10 mouse cellular contexts compared by ENCODE assay signal in genomic region chr3:55816638-55817375, GRCm38 (mm10). TPM values are rescaled to one million over a fixed set of nuclear protein-coding genes. Genes with fewer than 3 reads are reported as not detected.
DNase-seq lines count a peak whose midpoint lies in the region; ATAC-seq and TF ChIP-seq lines count a peak whose summit lies in the region.
"Had no signal": no experiment of that assay in that cellular context is flagged by ENCODE, and none has a peak within 500 bp of the region (broad histone marks: within the 10 kb centered on the region; RNA-seq: fewer than 3 reads in every experiment).

No protein-coding gene starts in this region.

- H3K9me3 ChIP-seq in forebrain, embryonic 15.5 days = no peaks in the 10 kb centered on the region
- no peaks in the 10 kb centered on the region for H3K9me3 ChIP-seq in forebrain, embryonic 16.5 days (ENCODE audit: control insufficient read depth, low read length)
- no peaks in the 10 kb centered on the region for H3K9me3 ChIP-seq in liver, postnatal 0 days (ENCODE audit: low read length)
- no peaks in the 10 kb centered on the region for H3K9me3 ChIP-seq in embryonic facial prominence, embryonic 12.5 days
- H3K9me3 ChIP-seq in intestine, embryonic 16.5 days (ENCODE audit: control insufficient read depth, low read length) = no peaks in the 10 kb centered on the region
- H3K9me3 ChIP-seq in forebrain, embryonic 13.5 days (replicated peaks) = no peaks in the 10 kb centered on the region
- H3K9me3 ChIP-seq: forebrain, embryonic 10.5 days; neural tube, embryonic 13.5 days had no signal

- TF ChIP-seq EP300 in liver, postnatal 0 days (IDR thresholded peaks at IDR 0.05; ENCODE audit: low read depth) = no peak

- H3K9ac ChIP-seq in forebrain, embryonic 15.5 days (replicated peaks) = no peak overlapping the region
- no peak overlapping the region for H3K9ac ChIP-seq in forebrain, embryonic 16.5 days (replicated peaks; ENCODE audit: low read depth, low read length)
- no peak overlapping the region for H3K9ac ChIP-seq in liver, postnatal 0 days (replicated peaks)
- H3K9ac ChIP-seq in embryonic facial prominence, embryonic 12.5 days = 0 out of 2 replicates have a peak overlapping the region, but pooled peaks have one; percentile 17
- H3K9ac ChIP-seq in intestine, embryonic 16.5 days (ENCODE audit: low read depth, low read length) = no peak overlapping the region
- no peak overlapping the region for H3K9ac ChIP-seq in forebrain, embryonic 13.5 days
- H3K9ac ChIP-seq: neural tube, embryonic 13.5 days had no signal

- no peak overlapping the region for H3K4me2 ChIP-seq in forebrain, embryonic 15.5 days (replicated peaks)
- no peak overlapping the region for H3K4me2 ChIP-seq in forebrain, embryonic 16.5 days (ENCODE audit: low read length)
- H3K4me2 ChIP-seq in liver, postnatal 0 days (ENCODE audit: low read depth, low read length) = no peak overlapping the region
- no peak overlapping the region for H3K4me2 ChIP-seq in embryonic facial prominence, embryonic 12.5 days (replicated peaks)
- no peak overlapping the region for H3K4me2 ChIP-seq in intestine, embryonic 16.5 days (ENCODE audit: low read depth, low read length)
- H3K4me2 ChIP-seq in forebrain, embryonic 13.5 days = no peak overlapping the region
- H3K4me2 ChIP-seq: neural tube, embryonic 13.5 days had no signal

- H3K4me3 ChIP-seq in forebrain, embryonic 15.5 days = no peak overlapping the region
- no peak overlapping the region for H3K4me3 ChIP-seq in forebrain, embryonic 16.5 days (replicated peaks; ENCODE audit: low read length)
- no peak overlapping the region for H3K4me3 ChIP-seq in liver, postnatal 0 days (ENCODE audit: low read depth, low read length)
- no peak overlapping the region for H3K4me3 ChIP-seq in embryonic facial prominence, embryonic 12.5 days
- H3K4me3 ChIP-seq in intestine, embryonic 16.5 days (ENCODE audit: low read length) = no peak overlapping the region
- H3K4me3 ChIP-seq in forebrain, embryonic 13.5 days = no peak overlapping the region
- H3K4me3 ChIP-seq: forebrain, embryonic 10.5 days; neural tube, embryonic 13.5 days had no signal

- DNase-seq in liver = peak; percentile 23
- no peak for DNase-seq in liver, postnatal 0 days
- DNase-seq in lung, postnatal 25 days (ENCODE audit: low spot score) = peak; percentile 3

- H3K27me3 ChIP-seq in forebrain, embryonic 15.5 days = no peaks in the 10 kb centered on the region
- no peaks in the 10 kb centered on the region for H3K27me3 ChIP-seq in forebrain, embryonic 16.5 days (replicated peaks; ENCODE audit: control insufficient read depth, insufficient read depth, low read length)
- no peaks in the 10 kb centered on the region for H3K27me3 ChIP-seq in liver, postnatal 0 days (ENCODE audit: insufficient read depth, low read length)
- H3K27me3 ChIP-seq in embryonic facial prominence, embryonic 12.5 days = no peaks in the 10 kb centered on the region
- no peaks in the 10 kb centered on the region for H3K27me3 ChIP-seq in intestine, embryonic 16.5 days (replicated peaks; ENCODE audit: control insufficient read depth, insufficient read depth, low read length)
- no peaks in the 10 kb centered on the region for H3K27me3 ChIP-seq in forebrain, embryonic 13.5 days
- H3K27me3 ChIP-seq: neural tube, embryonic 13.5 days had no signal

- TF ChIP-seq CTCF in liver, postnatal 0 days (IDR thresholded peaks at IDR 0.05; ENCODE audit: low read depth) = no peak

- 0 out of 2 replicates have a peak overlapping the region, but pooled peaks have one; percentile 34 for H3K27ac ChIP-seq in forebrain, embryonic 15.5 days (replicated peaks)
- no peak overlapping the region for H3K27ac ChIP-seq in forebrain, embryonic 16.5 days (ENCODE audit: low read length)
- no peak overlapping the region for H3K27ac ChIP-seq in liver, postnatal 0 days (ENCODE audit: low read depth)
- peak overlapping the region; percentile 84 for H3K27ac ChIP-seq in embryonic facial prominence, embryonic 12.5 days
- H3K27ac ChIP-seq in intestine, embryonic 16.5 days (ENCODE audit: low read length) = no peak overlapping the region
- no peak overlapping the region for H3K27ac ChIP-seq in forebrain, embryonic 13.5 days
- H3K27ac ChIP-seq: forebrain, embryonic 10.5 days; neural tube, embryonic 13.5 days had no signal

- ATAC-seq in forebrain, embryonic 15.5 days (replicated peaks) = no peak
- no peak for ATAC-seq in forebrain, embryonic 16.5 days
- no peak for ATAC-seq in liver, postnatal 0 days
- ATAC-seq in embryonic facial prominence, embryonic 12.5 days (ENCODE audit: insufficient number of reproducible peaks, insufficient read depth, low FRiP score, low TSS enrichment) = peak; percentile 52; the same call in 1 of the 2 replicates
- no peak for ATAC-seq in intestine, embryonic 16.5 days
- no peak for ATAC-seq in forebrain, embryonic 13.5 days

- H3K36me3 ChIP-seq in forebrain, embryonic 15.5 days = peaks cover 11% of the 10 kb centered on the region; the same call in 1 of the 2 replicates
- H3K36me3 ChIP-seq in forebrain, embryonic 16.5 days (ENCODE audit: control insufficient read depth, insufficient read depth) = no peaks in the 10 kb centered on the region; the same call in 1 of the 2 replicates
- H3K36me3 ChIP-seq in liver, postnatal 0 days (replicated peaks; ENCODE audit: insufficient read depth, low read length) = no peaks in the 10 kb centered on the region
- no peaks in the 10 kb centered on the region for H3K36me3 ChIP-seq in embryonic facial prominence, embryonic 12.5 days
- H3K36me3 ChIP-seq in intestine, embryonic 16.5 days (ENCODE audit: control insufficient read depth, insufficient read depth, low read length) = no peaks in the 10 kb centered on the region
- peaks cover 6% of the 10 kb centered on the region for H3K36me3 ChIP-seq in forebrain, embryonic 13.5 days (ENCODE audit: poor library complexity, severe bottlenecking)
- H3K36me3 ChIP-seq: forebrain, embryonic 10.5 days had no signal

- no peaks in the 10 kb centered on the region for H3K4me1 ChIP-seq in forebrain, embryonic 15.5 days
- H3K4me1 ChIP-seq in forebrain, embryonic 16.5 days (replicated peaks; ENCODE audit: control insufficient read depth, insufficient read depth, low read length) = no peaks in the 10 kb centered on the region; the same call in 1 of the 2 replicates
- H3K4me1 ChIP-seq in liver, postnatal 0 days (ENCODE audit: insufficient read depth) = no peaks in the 10 kb centered on the region
- H3K4me1 ChIP-seq in embryonic facial prominence, embryonic 12.5 days = peaks cover 23% of the 10 kb centered on the region
- H3K4me1 ChIP-seq in intestine, embryonic 16.5 days (ENCODE audit: control insufficient read depth, insufficient read depth, low read length) = peaks cover 5% of the 10 kb centered on the region; the same call in 1 of the 2 replicates
- H3K4me1 ChIP-seq in forebrain, embryonic 13.5 days = no peaks in the 10 kb centered on the region; the same call in 1 of the 2 replicates
- H3K4me1 ChIP-seq: forebrain, embryonic 10.5 days had no signal

- WGBS in forebrain, embryonic 15.5 days = 86% methylated on average over 6 of the region's 6 CpGs
- WGBS in forebrain, embryonic 16.5 days = 86% methylated on average over 6 of the region's 6 CpGs
- 31% methylated on average over 6 of the region's 6 CpGs for WGBS in liver, postnatal 0 days (ENCODE audit: insufficient replicate concordance)
- 38% methylated on average over 6 of the region's 6 CpGs for WGBS in embryonic facial prominence, embryonic 12.5 days
- WGBS in intestine, embryonic 16.5 days = 70% methylated on average over 6 of the region's 6 CpGs
- WGBS in forebrain, embryonic 13.5 days = 89% methylated on average over 6 of the region's 6 CpGs

RNA-seq across cellular contexts. Expression of gene Mab21l1, which starts 34.5 kb away (rescaled TPM):
- 16.8 and 17.8 TPM in 2 replicates for polyA plus RNA-seq in forebrain, embryonic 15.5 days (2015; fragmentation: Nextera tagmentation; extraction: Ambion mirVana)
- 17.5 and 32.2 TPM in 2 replicates for polyA plus RNA-seq in forebrain, embryonic 16.5 days (2015; fragmentation: Nextera tagmentation; extraction: Ambion mirVana)
- not detected in 2 replicates for polyA plus RNA-seq in liver, postnatal 0 days (2015; fragmentation: Nextera tagmentation; extraction: Ambion mirVana)
- polyA plus RNA-seq in embryonic facial prominence, embryonic 12.5 days (2016; fragmentation: Nextera tagmentation; extraction: Ambion mirVana) = 70.0 and 78.4 TPM in 2 replicates
- polyA plus RNA-seq in intestine, embryonic 16.5 days (2015; fragmentation: Nextera tagmentation; extraction: Ambion mirVana) = 8.8 and 9.4 TPM in 2 replicates
- polyA plus RNA-seq in forebrain, embryonic 13.5 days (2015; fragmentation: Nextera tagmentation; extraction: Ambion mirVana) = 16.1 and 42.0 TPM in 2 replicates

Comparison
In these comparisons a context has a peak if more than half of its experiments do, and no peak if none do; other contexts are left out.
1. H3K27ac ChIP-seq: peak in forebrain, embryonic 15.5 days (single experiment) and embryonic facial prominence, embryonic 12.5 days (single experiment); none in forebrain, embryonic 16.5 days (single experiment), liver, postnatal 0 days (single experiment), intestine, embryonic 16.5 days (single experiment) and forebrain, embryonic 13.5 days (single experiment).